Mouse (Mus musculus): ENCODE measurements around the gene Tac2.

DNA sequence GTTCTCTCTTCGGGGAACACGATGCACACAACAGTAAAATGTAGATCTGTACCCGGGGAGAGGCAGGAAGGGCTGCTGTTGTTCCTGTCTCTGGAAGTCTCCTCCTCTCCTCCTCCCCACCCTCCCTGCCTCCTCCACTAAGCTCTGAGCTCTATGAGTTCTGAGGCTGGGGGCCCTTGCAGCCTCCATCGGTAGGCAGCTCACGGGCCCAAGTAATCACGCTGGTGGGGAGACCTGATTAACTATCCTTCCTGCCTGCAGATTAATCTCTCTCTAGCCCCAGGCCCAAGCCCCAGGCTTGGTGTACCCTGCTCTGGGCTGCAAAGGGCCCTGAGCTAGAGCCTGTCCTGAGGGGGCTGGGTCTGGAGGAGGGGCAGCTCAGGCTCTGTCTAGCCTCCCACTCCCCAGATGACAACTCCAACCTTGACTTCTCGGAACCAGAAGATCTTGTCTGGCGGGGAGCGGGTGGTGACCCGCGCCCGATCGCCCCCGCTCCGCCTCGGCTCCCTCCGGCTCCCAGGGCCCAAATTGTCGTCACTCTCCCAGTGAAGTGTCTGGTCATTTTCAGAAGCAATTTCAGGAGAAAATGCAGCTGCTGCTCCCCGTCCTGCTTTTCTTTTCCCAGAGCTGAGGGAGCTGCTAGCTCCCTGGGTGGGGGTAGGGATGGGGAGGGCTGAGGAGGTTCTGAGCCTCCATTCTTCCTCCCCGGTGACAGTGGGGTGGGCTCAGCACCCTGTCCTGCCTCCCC lies 2.4 kb upstream of the Tac2 start:
- TF ChIP-seq GATA1 (IDR thresholded peaks at IDR 0.05; ENCODE audit: low read length) = no peak
- no peak for TF ChIP-seq TAL1 (IDR thresholded peaks at IDR 0.05; ENCODE audit: low read length)
